Mouse (Mus musculus): ENCODE measurements around the gene Rwdd3. TPM values are rescaled to one million over a fixed set of nuclear protein-coding genes. Genes with fewer than 3 reads are reported as not detected.
A peak's percentile ranks its signal among the peaks of the same experiment; 100 is the strongest.

Gene Rwdd3
- polyA plus RNA-seq, 1 experiment from 2014 or later, result 7.2 TPM

DNA sequence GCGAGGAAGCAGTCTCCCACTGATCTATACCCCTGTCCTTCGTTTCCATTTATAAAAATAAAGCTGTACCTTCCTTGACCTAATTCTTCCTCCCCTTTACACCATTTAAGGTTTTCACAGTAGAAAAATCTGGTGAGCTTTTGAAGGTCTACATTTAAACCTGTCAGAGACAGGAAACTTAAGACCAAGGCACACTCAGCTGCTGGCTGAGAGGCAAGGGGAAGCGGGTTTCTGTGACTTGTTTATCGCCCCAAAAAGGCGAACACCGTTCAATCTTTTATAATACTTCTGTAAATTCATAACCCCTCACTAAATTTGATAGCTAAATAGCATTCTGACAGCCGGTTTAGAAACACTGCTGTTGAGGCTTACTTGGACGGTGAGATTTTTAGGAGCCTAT is 60.4 kb downstream of the Rwdd3 start:
- Histone ChIP-seq H3K9me3 (ENCODE audit: control insufficient read depth, low read length) (no peaks in the 10 kb centered on the region), H3K9ac (ENCODE audit: low read depth, low read length) (no peak overlapping the region), H3K36me3 (ENCODE audit: control insufficient read depth, insufficient read depth, low read length) (no peaks in the 10 kb centered on the region), H3K27ac (replicated peaks; ENCODE audit: low read depth, low read length) (no peak overlapping the region), H3K4me3 (ENCODE audit: low read depth, low read length) (no peak overlapping the region), H3K27me3 (replicated peaks; ENCODE audit: control insufficient read depth, insufficient read depth, low read length) (no peaks in the 10 kb centered on the region), H3K4me1 (ENCODE audit: control insufficient read depth, insufficient read depth, low read length) (no peaks in the 10 kb centered on the region), H3K4me2 (ENCODE audit: low read depth, low read length) (no peak overlapping the region)
- WGBS, result 83% methylated on average over 8 of the region's 8 CpGs
- DNase-seq (ENCODE audit: low spot score) (no peak), ATAC-seq (ENCODE audit: low read depth) (no peak)

DNA sequence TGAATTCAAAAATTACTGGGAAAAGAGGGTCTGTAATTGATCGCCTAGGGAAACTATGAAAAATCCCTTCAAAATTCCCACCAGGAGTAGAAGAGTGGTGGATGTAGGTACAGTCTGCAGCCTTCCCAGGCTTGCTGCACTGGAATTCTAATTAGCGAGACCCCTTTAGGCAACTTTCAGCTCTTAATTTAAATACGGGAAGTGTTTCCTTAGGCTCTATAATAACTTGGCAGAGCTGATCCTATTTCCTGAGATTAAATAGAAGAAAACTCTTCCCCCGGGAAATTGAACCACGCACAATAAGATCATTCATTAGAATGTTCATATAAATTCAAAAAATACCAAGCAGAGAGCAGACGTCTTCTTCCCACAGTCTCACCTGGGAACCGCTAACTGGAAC is 61.1 kb downstream of the Rwdd3 start:
- H3K9me3 ChIP-seq (ENCODE audit: control insufficient read depth, low read length), result no peaks in the 10 kb centered on the region
- H3K4me3 ChIP-seq (ENCODE audit: low read depth, low read length), result no peak overlapping the region
- H3K27me3 ChIP-seq (replicated peaks; ENCODE audit: control insufficient read depth, insufficient read depth, low read length), result no peaks in the 10 kb centered on the region
- WGBS, result 54% methylated on average over 7 of the region's 7 CpGs
- ATAC-seq (ENCODE audit: low read depth), result peak; percentile 9; the same call in 1 of the 2 replicates
- H3K4me1 ChIP-seq (ENCODE audit: control insufficient read depth, insufficient read depth, low read length), result no peaks in the 10 kb centered on the region
- H3K4me2 ChIP-seq (ENCODE audit: low read depth, low read length), result no peak overlapping the region
- no peak overlapping the region for H3K9ac ChIP-seq (ENCODE audit: low read depth, low read length)
- no peaks in the 10 kb centered on the region for H3K36me3 ChIP-seq (ENCODE audit: control insufficient read depth, insufficient read depth, low read length)
- DNase-seq (ENCODE audit: low spot score), result peak; percentile 52
- no peak overlapping the region for H3K27ac ChIP-seq (replicated peaks; ENCODE audit: low read depth, low read length)

- DNase-seq (ENCODE audit: low spot score), result no peak
- Histone ChIP-seq H3K9ac (ENCODE audit: low read depth, low read length) (no peak overlapping the region), H3K27ac (replicated peaks; ENCODE audit: low read depth, low read length) (no peak overlapping the region), H3K4me1 (ENCODE audit: control insufficient read depth, insufficient read depth, low read length) (peaks cover 4% of the 10 kb centered on the region; the same call in 1 of the 2 replicates), H3K4me3 (ENCODE audit: low read depth, low read length) (no peak overlapping the region), H3K27me3 (replicated peaks; ENCODE audit: control insufficient read depth, insufficient read depth, low read length) (no peaks in the 10 kb centered on the region), H3K9me3 (ENCODE audit: control insufficient read depth, low read length) (no peaks in the 10 kb centered on the region), H3K4me2 (ENCODE audit: low read depth, low read length) (no peak overlapping the region), H3K36me3 (ENCODE audit: control insufficient read depth, insufficient read depth, low read length) (no peaks in the 10 kb centered on the region)
- WGBS, result 81% methylated on average over 6 of the region's 6 CpGs
- no peak for ATAC-seq (ENCODE audit: low read depth)
Observed at GRCm38 (mm10) chr3:121107481-121107880, 64.0 kb downstream of the Rwdd3 start.

GRCm38 (mm10) chr3:121105408-121105708 is 66.1 kb downstream of the Rwdd3 start:
- Histone ChIP-seq H3K27me3 (replicated peaks; ENCODE audit: control insufficient read depth, insufficient read depth, low read length) (no peaks in the 10 kb centered on the region), H3K4me2 (ENCODE audit: low read depth, low read length) (peak overlapping the region; percentile 49), H3K4me3 (ENCODE audit: low read depth, low read length) (no peak overlapping the region), H3K9me3 (ENCODE audit: control insufficient read depth, low read length) (no peaks in the 10 kb centered on the region), H3K9ac (ENCODE audit: low read depth, low read length) (no peak overlapping the region; the same call in 1 of the 2 replicates), H3K4me1 (ENCODE audit: control insufficient read depth, insufficient read depth, low read length) (peaks cover 4% of the 10 kb centered on the region; the same call in 1 of the 2 replicates), H3K27ac (replicated peaks; ENCODE audit: low read depth, low read length) (no peak overlapping the region), H3K36me3 (ENCODE audit: control insufficient read depth, insufficient read depth, low read length) (no peaks in the 10 kb centered on the region)
- no peak for ATAC-seq (ENCODE audit: low read depth)
- no peak for DNase-seq (ENCODE audit: low spot score)
- WGBS, result 70% methylated on average over 5 of the region's 5 CpGs

Other genes starting within 250 kb of the Rwdd3 start
- gene Tmem56, start 111.4 kb upstream of the Rwdd3 start, polyA plus RNA-seq (2014; fragmentation: Nextera tagmentation; extraction: Ambion mirVana), result 1.6 and 3.0 TPM in 2 replicates
- 38.8 and 49.6 TPM in 2 replicates for gene Alg14, start 120.1 kb upstream of the Rwdd3 start, polyA plus RNA-seq (2014; fragmentation: Nextera tagmentation; extraction: Ambion mirVana)